Mouse (Mus musculus): ENCODE results near the gene Sugp1.

- TF ChIP-seq POLR2A (IDR thresholded peaks at IDR 0.05; ENCODE audit: borderline replicate concordance, insufficient read depth, low read length) (no peak), CTCF (IDR thresholded peaks at IDR 0.05; ENCODE audit: borderline replicate concordance, insufficient read depth, low read depth, low read length) (no peak)
Observed at GRCm38 (mm10) chr8:70086151-70086550, 43.5 kb downstream of the Sugp1 start.
